Mouse (Mus musculus) retina, embryonic 14.5 days (tissue): Measurements from ENCODE around the gene Myt1l.
A peak's percentile ranks its signal among the peaks of the same experiment; 100 is the strongest.

Experiments
- DNase-seq: peaks from one replicate; pipeline ENCODE4 v3.0.0-alpha.2; 2015; ENCODE audit warnings: low spot score

Myt1l gene

GRCm38 (mm10) chr12:29569311-29569710 lies 41.1 kb downstream of the Myt1l start:
- DNase-seq, result no peak

GRCm38 (mm10) chr12:29570351-29570750 lies 42.2 kb downstream of the Myt1l start:
- DNase-seq, result no peak

GRCm38 (mm10) chr12:29571613-29572012 lies 43.4 kb downstream of the Myt1l start:
- DNase-seq, result no peak

- DNase-seq, result no peak
Measured at GRCm38 (mm10) chr12:29593787-29594186, 65.6 kb downstream of the Myt1l start.

- peak; percentile 19 for DNase-seq
Measured at GRCm38 (mm10) chr12:29599916-29600315, 71.7 kb downstream of the Myt1l start.

GRCm38 (mm10) chr12:29601223-29601622 lies 73.0 kb downstream of the Myt1l start:
- no peak for DNase-seq

- no peak for DNase-seq
Measured at GRCm38 (mm10) chr12:29604659-29605058, 76.5 kb downstream of the Myt1l start.

- no peak for DNase-seq
Measured at GRCm38 (mm10) chr12:29605124-29605523, 76.9 kb downstream of the Myt1l start.

- DNase-seq, result no peak
Measured at GRCm38 (mm10) chr12:29606221-29606620, 78.0 kb downstream of the Myt1l start.

GRCm38 (mm10) chr12:29617746-29618145 lies 89.6 kb downstream of the Myt1l start:
- DNase-seq, result no peak

GRCm38 (mm10) chr12:29621530-29621929 lies 93.3 kb downstream of the Myt1l start:
- DNase-seq, result no peak

- peak; percentile 63 for DNase-seq
Measured at GRCm38 (mm10) chr12:29627956-29628750, 100.0 kb downstream of the Myt1l start.

- DNase-seq, result peak; percentile 23
Measured at GRCm38 (mm10) chr12:29629875-29630538, 101.8 kb downstream of the Myt1l start.

GRCm38 (mm10) chr12:29634509-29634908 lies 106.3 kb downstream of the Myt1l start:
- no peak for DNase-seq

- peak; percentile 15 for DNase-seq
Measured at GRCm38 (mm10) chr12:29639543-29640196, 111.5 kb downstream of the Myt1l start.

GRCm38 (mm10) chr12:29640201-29640600 lies 112.0 kb downstream of the Myt1l start:
- DNase-seq, result no peak

GRCm38 (mm10) chr12:29642915-29643314 lies 114.7 kb downstream of the Myt1l start:
- DNase-seq, result no peak

- no peak for DNase-seq
Measured at GRCm38 (mm10) chr12:29644091-29644490, 115.9 kb downstream of the Myt1l start.

GRCm38 (mm10) chr12:29644721-29645120 lies 116.5 kb downstream of the Myt1l start:
- no peak for DNase-seq

- DNase-seq, result no peak
Measured at GRCm38 (mm10) chr12:29649510-29650152, 121.4 kb downstream of the Myt1l start.

GRCm38 (mm10) chr12:29652516-29652915 lies 124.3 kb downstream of the Myt1l start:
- no peak for DNase-seq

GRCm38 (mm10) chr12:29655197-29655632 lies 127.0 kb downstream of the Myt1l start:
- no peak for DNase-seq
